Mouse (Mus musculus): ENCODE data around the gene Mmp28. TPM values are rescaled to one million over a fixed set of nuclear protein-coding genes. Genes with fewer than 3 reads are reported as not detected.

The Mmp28 gene
- polyA plus RNA-seq (2012; rRNA removed), result 4.3 and 4.8 TPM in 2 replicates

DNA sequence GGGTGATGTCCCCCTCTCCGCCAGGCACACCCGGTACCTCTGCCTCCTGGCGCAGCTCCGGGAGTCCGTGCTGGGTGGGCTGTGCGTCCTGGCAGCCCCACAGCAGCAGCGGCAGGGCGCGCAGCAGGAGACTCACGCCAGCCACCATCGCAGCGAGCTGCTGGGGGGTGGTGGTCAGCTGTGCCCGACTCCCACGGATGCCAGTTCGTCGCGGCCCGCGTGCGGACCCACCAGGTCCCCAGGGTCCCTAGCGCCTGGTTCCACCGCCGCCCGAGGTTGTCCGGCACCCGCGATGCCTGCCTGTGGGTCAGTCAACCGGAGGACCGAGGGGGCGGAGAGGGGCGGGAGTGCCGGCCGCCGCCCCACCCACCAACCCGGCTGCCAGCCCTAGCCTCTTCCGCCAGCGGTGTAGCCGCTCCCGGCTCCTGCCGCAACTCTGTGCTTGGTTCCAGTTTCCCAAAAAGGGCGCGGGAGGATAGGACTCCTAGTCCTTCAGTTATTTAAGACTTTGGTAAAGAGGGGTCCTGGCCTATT, at the start of gene Mmp28:
TSS of gene Mmp28 (minus strand) at position 361 of the 534 bp plus-strand sequence.
- no peaks in the 10 kb centered on the region for H3K27me3 ChIP-seq (ENCODE audit: control insufficient read depth, insufficient read depth, low read length)
- TF ChIP-seq POLR2A (IDR thresholded peaks at IDR 0.05; ENCODE audit: borderline replicate concordance, insufficient read depth, low read length), result no peak
- peak within 1 kb of the TSS; percentile 57 for H3K4me3 ChIP-seq (replicated peaks; ENCODE audit: insufficient read depth, low read depth, low read length)
- peak within 1 kb of the TSS; percentile 17; the same call in 1 of the 2 replicates for H3K27ac ChIP-seq (ENCODE audit: insufficient read depth, low read length)
- H3K4me1 ChIP-seq (ENCODE audit: control insufficient read depth, insufficient read depth, low read length), result peaks cover 17% of the 10 kb centered on the region
- peak; percentile 49 to 52 for DNase-seq
- WGBS, result under 1% methylated on average over 42 of the region's 42 CpGs

GRCm38 (mm10) chr11:83509521-83509920, 46.6 kb upstream of the Mmp28 start:
- TF ChIP-seq CTCF (IDR thresholded peaks at IDR 0.05; ENCODE audit: borderline replicate concordance, insufficient read depth, low read depth, low read length) (no peak), POLR2A (IDR thresholded peaks at IDR 0.05; ENCODE audit: borderline replicate concordance, insufficient read depth, low read length) (no peak)
- Histone ChIP-seq H3K4me1 (ENCODE audit: control insufficient read depth, insufficient read depth, low read length) (no peaks in the 10 kb centered on the region), H3K27me3 (ENCODE audit: control insufficient read depth, insufficient read depth, low read length) (no peaks in the 10 kb centered on the region), H3K27ac (ENCODE audit: insufficient read depth, low read length) (no peak overlapping the region), H3K4me3 (replicated peaks; ENCODE audit: insufficient read depth, low read depth, low read length) (no peak overlapping the region)
- no peak for DNase-seq

- no peak for DNase-seq
- TF ChIP-seq POLR2A (IDR thresholded peaks at IDR 0.05; ENCODE audit: borderline replicate concordance, insufficient read depth, low read length) (no peak), CTCF (IDR thresholded peaks at IDR 0.05; ENCODE audit: borderline replicate concordance, insufficient read depth, low read depth, low read length) (no peak)
- WGBS, result 91% methylated on average over 5 of the region's 5 CpGs
- Histone ChIP-seq H3K4me3 (replicated peaks; ENCODE audit: insufficient read depth, low read depth, low read length) (no peak overlapping the region), H3K27ac (ENCODE audit: insufficient read depth, low read length) (no peak overlapping the region), H3K4me1 (ENCODE audit: control insufficient read depth, insufficient read depth, low read length) (no peaks in the 10 kb centered on the region), H3K27me3 (ENCODE audit: control insufficient read depth, insufficient read depth, low read length) (no peaks in the 10 kb centered on the region)
These were observed 41.4 kb upstream of the Mmp28 start for GRCm38 (mm10) chr11:83504308-83504707.

DNA sequence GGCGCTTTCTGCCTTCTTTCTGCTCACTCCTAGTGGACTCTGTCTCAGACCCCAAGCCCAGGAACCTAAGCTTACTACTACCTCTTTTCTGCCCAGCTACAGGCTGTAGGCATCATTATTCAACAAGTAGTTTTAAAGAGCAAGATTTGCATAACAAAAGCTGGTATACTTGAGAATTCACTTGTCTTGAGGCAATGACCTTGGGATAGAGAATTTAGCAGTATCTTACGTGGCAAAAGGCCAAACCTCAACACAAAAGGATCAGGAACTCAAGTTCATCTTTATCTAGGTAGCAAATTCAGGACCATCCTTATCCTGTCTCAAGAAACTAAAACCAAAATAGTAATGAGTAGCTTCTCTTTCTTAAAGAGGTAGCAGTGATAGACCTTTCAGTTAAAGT, 32.7 kb upstream of the Mmp28 start:
- 76% methylated on average over 2 of the region's 2 CpGs for WGBS
- no peaks in the 10 kb centered on the region for H3K27me3 ChIP-seq (ENCODE audit: control insufficient read depth, insufficient read depth, low read length)
- TF ChIP-seq CTCF (IDR thresholded peaks at IDR 0.05; ENCODE audit: borderline replicate concordance, insufficient read depth, low read depth, low read length) (no peak), POLR2A (IDR thresholded peaks at IDR 0.05; ENCODE audit: borderline replicate concordance, insufficient read depth, low read length) (no peak)
- no peaks in the 10 kb centered on the region for H3K4me1 ChIP-seq (ENCODE audit: control insufficient read depth, insufficient read depth, low read length)
- no peak overlapping the region for H3K27ac ChIP-seq (ENCODE audit: insufficient read depth, low read length)
- DNase-seq, result no peak
- H3K4me3 ChIP-seq (replicated peaks; ENCODE audit: insufficient read depth, low read depth, low read length), result no peak overlapping the region

- no peaks in the 10 kb centered on the region for H3K27me3 ChIP-seq (ENCODE audit: control insufficient read depth, insufficient read depth, low read length)
- H3K4me3 ChIP-seq (replicated peaks; ENCODE audit: insufficient read depth, low read depth, low read length), result no peak overlapping the region
- 85% methylated on average over 4 of the region's 4 CpGs for WGBS
- DNase-seq, result no peak
- TF ChIP-seq CTCF (IDR thresholded peaks at IDR 0.05; ENCODE audit: borderline replicate concordance, insufficient read depth, low read depth, low read length), result no peak
- no peak for TF ChIP-seq POLR2A (IDR thresholded peaks at IDR 0.05; ENCODE audit: borderline replicate concordance, insufficient read depth, low read length)
- no peak overlapping the region for H3K27ac ChIP-seq (ENCODE audit: insufficient read depth, low read length)
- no peaks in the 10 kb centered on the region for H3K4me1 ChIP-seq (ENCODE audit: control insufficient read depth, insufficient read depth, low read length)
These were observed 28.6 kb upstream of the Mmp28 start for GRCm38 (mm10) chr11:83491488-83491887.

- Histone ChIP-seq H3K27me3 (ENCODE audit: control insufficient read depth, insufficient read depth, low read length) (no peaks in the 10 kb centered on the region), H3K4me1 (ENCODE audit: control insufficient read depth, insufficient read depth, low read length) (no peaks in the 10 kb centered on the region; the same call in 1 of the 2 replicates), H3K27ac (ENCODE audit: insufficient read depth, low read length) (peak overlapping the region; percentile 76), H3K4me3 (replicated peaks; ENCODE audit: insufficient read depth, low read depth, low read length) (peak overlapping the region; percentile 99)
- WGBS, result under 1% methylated on average over 51 of the region's 52 CpGs
- TF ChIP-seq POLR2A (IDR thresholded peaks at IDR 0.05; ENCODE audit: borderline replicate concordance, insufficient read depth, low read length) (no peak), CTCF (IDR thresholded peaks at IDR 0.05; ENCODE audit: borderline replicate concordance, insufficient read depth, low read depth, low read length) (no peak)
- no peak for DNase-seq
These were observed 10.6 kb upstream of the Mmp28 start for GRCm38 (mm10) chr11:83473235-83474016.

GRCm38 (mm10) chr11:83472324-83473234, 9.7 kb upstream of the Mmp28 start, which contains the start of gene Taf15:
Gene Taf15 (plus strand): TSS chr11:83473086.
- Histone ChIP-seq H3K27ac (ENCODE audit: insufficient read depth, low read length) (peak within 1 kb of the TSS; percentile 82), H3K27me3 (ENCODE audit: control insufficient read depth, insufficient read depth, low read length) (no peaks in the 10 kb centered on the region), H3K4me1 (ENCODE audit: control insufficient read depth, insufficient read depth, low read length) (no peaks in the 10 kb centered on the region; the same call in 1 of the 2 replicates), H3K4me3 (replicated peaks; ENCODE audit: insufficient read depth, low read depth, low read length) (peak within 1 kb of the TSS; percentile 99)
- TF ChIP-seq POLR2A (IDR thresholded peaks at IDR 0.05; ENCODE audit: borderline replicate concordance, insufficient read depth, low read length), result peak; percentile 89
- TF ChIP-seq CTCF (IDR thresholded peaks at IDR 0.05; ENCODE audit: borderline replicate concordance, insufficient read depth, low read depth, low read length), result peak; percentile 70
- under 1% methylated on average over 66 of the region's 66 CpGs for WGBS
- peak; percentile 99 for DNase-seq
